Mouse (Mus musculus) brain, adult 2 months (tissue): ENCODE data around the gene Mob4.

Experiments
- DNase-seq: peaks from one replicate; pipeline ENCODE4 v3.0.0; 2011; ENCODE audit warnings: low read depth, low spot score

Gene Mob4

DNA sequence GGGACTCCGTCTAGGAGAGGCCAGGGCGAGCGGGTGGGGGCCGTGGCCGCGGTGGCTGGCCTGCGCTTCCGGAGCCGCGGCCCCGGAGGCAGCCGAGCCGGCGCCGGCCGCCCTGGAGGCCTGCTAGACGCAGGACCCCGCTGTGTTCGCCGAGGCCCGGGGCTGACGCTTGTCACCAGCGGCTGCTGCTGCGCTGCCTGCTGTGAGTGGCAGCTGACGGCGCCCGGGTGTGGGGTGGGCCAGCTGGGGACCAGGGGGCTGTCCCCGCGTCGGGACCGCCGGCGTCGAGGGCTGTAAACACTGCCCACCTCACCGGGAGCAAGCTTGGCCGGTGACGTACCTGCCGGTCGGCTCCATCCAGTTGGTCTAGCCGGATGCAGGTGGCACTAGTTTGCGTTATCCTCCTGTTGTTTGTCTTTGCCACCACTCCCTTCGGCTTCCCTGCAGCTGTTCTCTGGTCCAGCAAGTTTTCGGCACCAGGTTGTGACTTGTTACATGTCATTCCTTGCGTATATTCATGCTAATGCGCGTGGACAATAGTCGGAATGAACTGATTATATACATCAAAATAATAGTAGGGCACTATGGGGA is 488 bp downstream of the Mob4 start:
- peak; percentile 53 for DNase-seq

DNA sequence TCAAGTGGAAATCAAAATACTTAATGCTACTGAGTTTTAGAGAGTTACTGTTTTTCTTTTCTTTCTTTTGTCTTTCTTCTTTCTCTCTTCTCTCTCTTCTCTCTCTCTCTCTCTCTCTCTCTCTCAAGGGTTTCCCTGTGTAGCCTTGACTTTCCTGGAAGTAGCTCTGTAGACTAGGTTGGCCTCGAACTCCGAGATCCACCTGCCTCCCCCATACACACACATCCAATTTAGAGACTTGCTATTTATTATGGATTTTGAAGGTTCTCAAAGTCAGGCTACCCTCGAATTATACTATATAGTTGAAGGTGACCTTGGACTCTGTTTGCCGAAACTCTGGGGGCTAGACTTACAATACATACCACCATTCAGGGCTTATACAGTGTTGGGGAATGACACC is 1.3 kb downstream of the Mob4 start:
- no peak for DNase-seq

DNA sequence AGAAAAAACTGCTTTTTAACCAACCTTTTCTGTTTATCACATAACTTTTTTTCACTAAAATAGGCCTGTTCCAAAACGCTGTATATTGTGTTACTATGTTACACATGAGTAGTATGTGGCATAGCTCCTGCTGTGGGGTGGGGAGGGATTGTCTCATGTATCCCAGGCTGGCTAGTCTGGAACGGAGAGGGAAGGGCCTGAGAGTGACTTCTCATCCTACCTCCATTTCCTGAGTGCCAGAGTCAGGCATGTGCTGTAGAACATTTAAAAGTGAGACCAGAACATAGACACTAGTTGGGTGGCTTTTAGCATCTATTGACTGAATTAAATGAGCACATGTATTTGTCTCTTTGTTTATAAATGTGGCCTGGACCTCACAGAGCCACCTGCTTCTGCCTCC is 2.1 kb downstream of the Mob4 start:
- DNase-seq = no peak

DNA sequence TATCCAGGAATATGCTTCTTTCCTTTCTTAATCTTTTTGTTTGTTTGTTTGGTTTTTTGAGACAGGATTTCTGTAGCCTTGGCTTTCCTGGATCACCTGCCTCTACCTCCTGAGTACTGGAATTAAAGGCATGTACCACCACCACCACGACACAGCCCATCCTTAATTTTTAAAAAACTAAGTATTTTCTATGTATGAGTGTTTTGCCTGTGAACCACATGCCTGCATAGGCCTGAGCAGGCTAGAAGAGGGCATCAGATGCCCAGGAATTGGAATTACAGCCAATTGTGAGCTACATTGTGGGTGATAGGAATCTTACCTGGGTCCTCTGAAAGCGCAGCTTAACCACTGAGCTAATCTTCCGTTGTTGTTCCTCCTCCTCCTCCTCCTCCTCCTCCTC is 3.3 kb downstream of the Mob4 start:
- no peak for DNase-seq

DNA sequence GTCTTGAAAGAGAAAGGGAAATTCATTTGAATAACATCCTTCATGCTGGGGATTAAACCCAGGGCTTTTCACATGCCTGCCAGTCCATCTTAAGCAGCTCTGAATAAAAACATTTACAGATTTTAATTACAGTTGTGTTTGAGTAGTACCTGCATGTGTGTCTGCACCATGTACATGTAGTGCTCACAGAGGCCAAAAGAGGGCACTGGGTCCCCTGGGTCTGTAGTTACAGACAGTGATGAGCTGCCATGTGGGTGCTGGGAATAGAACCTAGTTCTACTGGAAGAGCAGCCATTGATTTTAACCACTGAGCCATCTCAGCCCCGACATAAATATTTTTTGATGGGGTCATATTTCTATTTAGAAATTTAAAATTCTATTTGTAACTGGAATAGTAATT is 4.8 kb downstream of the Mob4 start:
- DNase-seq = no peak

DNA sequence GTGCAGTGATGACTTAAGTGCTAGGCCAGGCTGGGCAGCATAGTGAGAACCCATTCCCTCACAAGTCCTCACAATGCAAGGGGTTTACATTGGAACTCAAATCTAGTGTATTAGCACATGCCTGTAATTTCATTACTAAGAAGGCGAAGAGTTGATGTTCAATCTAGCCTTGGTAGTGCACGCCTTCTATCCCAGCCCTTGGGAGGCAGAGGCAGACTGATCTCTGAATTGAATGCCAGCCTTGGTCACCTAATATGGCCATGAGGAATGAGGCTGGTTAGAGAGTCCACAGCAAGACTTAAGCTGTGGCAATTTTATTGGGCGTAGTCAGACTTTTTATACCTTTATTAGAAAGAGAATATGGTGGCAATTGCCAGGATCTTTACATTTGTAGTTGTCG is 13.3 kb downstream of the Mob4 start:
- no peak for DNase-seq

DNA sequence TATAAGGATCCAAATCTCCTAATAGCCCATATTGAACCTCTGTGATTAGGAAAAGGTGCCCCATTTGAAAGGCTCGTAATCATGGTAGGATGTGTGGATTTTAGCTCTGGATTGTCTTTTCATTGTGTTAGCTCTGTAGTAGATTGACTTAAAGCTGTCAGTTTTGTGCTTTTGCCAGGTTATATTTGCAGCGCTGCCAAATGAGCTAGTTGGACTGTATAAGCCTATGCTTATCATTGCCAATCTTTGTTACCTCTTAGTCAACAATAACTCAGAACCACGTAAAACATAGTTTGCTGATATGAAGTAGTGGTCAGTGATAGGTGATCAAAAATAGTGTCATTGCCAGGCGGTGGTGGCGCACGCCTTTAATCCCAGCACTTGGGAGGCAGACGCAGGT is 14.5 kb downstream of the Mob4 start:
- DNase-seq = peak; percentile 68

DNA sequence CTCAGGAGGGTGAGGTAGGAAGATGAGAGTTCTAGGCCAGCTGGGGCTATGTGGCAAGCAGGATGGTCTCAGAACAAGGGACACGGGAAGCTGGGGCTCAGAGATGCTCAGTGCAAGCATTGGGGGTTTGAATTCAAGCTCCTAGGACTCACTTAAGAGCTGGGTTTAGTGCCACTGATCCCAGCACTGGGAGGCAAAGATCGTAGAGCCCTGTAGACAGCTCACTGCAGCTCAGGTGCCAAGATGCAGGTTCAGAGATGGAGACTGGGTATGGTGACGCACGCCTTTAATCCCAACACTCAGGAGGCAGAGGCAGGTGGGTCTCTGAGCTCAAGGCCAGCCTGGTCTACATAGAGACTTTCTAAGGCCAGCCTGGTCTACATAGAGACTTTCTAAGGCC is 26.3 kb downstream of the Mob4 start:
- no peak for DNase-seq

DNA sequence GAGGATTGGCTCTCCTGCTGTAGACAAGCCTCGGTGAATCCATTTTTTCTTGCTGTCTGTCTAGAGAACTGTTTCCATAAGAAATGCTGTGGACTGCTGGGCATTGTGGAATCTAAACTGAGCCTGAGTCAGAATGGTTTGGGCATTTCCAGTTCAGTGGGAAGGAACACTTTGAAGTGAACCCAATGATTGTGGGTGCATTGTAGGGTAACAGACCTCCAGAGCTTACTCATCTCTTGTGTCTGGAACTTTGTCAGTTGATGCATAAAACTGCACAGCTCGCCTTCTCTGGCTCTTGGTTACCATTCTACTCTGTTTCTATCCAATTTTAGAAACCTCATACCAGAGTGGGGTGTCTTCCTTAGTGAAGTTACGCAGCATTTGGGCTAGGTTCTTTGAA is 27.2 kb downstream of the Mob4 start:
- DNase-seq = peak; percentile 74

DNA sequence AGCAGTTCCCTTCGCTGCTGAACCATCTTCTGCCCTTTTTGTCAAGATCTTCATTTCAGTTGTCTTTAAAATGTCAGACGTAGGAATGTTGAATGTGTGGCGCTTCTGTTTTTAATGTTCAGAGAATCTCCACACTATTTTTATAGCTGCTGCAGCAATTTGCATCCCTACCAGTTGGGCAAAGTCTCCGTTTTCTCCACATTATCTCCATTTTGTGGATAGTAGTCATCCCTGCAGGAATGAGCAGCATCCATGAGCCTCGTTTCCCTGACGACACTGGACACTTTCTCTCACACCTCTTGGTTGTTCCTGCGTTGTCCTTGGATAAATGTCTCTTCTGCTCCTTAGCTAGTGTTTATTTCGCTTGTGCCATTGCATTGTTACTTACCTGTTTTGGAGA is 27.8 kb downstream of the Mob4 start:
- DNase-seq = peak; percentile 53

DNA sequence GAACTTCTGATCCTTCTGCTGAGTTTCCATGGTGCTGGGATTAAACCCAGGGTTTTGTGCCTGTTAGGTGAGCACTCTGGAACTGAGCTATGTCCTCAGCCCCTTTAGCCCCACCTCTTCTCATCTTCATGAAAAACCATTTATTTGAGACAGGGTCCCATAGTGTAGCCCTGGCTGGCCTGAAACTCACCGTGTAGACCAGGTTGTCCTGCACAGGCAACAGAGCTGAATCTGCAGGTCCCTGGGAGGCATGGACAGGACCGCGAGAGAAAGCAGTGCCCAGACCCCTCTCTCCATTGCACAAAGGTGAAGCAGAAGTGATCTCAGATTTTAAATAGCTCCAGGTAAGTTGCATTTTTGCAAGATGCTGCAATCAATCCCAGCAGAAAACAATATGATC is 29.2 kb downstream of the Mob4 start:
- DNase-seq = no peak

DNA sequence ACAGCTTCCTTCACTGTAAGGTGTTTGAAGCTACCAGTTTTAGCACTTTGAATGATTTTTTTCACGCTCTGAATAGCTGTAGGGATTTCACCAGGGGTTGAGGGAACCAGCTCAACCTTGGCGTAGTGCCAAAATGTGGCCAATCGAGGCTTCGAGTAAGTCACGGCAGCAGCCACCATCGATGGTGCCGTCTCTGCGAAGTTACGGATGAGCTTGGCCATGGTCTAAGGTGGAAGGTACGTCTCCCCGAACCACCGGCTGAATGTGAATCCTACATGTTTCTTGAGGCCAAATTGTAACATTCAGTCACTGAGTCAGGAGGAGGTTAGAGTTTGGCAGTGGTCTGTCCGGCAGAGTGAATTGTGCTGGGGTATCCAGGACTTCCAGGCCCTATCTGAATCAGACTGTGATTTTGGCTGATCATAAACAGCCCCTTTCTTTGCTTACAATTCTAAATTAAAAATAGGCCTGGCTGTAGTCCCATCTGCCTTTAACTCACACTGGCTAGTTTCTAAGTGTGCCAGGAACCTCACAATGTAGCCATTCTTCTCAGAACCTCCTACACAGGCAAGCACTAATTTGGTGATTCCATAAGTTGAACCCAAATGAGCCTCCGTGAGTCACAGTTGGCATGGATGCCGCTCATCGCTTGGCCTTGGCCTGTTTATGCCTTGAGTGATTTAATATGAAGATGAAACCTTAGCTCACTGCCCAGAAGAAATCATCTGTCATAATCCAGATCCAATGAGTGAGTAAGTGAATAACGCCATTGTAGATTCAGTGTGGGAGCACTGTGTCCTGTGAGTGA is 30.0 kb downstream of the Mob4 start:
- peak; percentile 92 for DNase-seq

DNA sequence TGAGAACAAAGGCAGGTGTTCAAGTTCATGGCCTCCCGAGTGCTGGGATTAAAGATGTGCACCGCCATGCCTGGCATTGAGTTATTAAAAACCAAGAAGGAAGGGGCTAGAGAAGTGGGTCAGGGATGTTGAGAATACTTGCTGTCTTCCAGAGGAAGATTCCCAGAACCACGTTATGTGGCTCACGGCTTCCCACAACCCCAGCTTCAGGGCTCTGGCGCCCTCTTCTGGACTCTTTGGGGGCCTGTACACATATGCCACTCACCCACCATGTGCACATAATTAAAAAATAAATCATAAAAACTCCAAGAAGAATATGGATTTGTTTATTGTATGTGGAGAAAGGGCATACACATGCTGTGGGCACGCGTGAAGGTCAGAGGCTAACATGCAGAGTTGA is 30.9 kb downstream of the Mob4 start:
- DNase-seq = peak; percentile 47

DNA sequence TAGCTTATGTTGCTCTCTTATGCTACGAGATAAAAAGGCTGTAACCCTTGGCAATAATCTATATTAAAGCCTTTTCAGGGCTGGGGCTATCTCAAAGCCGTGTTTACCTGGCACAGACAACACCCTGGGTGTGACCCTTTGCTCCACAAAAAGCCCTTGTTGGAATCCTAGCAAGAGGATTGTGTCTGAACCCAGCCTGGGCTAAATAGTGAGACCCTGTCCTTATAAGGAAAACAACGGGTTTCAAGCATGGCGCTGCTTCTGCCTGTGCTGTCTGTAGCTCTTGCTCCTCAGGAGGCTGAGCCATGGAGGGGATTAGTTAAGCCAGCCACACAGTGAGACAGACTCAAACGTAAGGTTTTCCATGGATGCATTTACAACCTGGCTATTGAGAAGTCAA is 31.8 kb downstream of the Mob4 start:
- no peak for DNase-seq

DNA sequence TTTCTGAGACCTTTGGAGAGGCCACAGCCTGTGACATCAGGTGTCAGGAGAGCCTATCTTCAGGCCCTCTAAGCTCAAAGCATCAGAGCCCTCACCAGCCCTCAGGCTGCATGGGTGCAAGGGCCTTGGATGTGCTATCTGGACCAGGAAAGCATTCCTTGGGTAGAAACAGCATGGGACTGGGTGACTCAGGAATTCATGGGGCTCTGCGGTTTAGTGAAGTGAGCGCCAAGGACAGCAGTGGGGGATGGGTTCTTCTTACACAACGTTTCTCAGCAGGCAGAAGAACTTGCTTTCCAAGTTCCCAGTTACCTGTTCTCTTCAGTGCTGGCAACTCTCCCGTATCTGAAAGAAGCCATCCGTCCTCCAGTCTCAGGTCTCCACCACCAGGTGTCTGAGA is 33.0 kb downstream of the Mob4 start:
- DNase-seq = peak; percentile 24

DNA sequence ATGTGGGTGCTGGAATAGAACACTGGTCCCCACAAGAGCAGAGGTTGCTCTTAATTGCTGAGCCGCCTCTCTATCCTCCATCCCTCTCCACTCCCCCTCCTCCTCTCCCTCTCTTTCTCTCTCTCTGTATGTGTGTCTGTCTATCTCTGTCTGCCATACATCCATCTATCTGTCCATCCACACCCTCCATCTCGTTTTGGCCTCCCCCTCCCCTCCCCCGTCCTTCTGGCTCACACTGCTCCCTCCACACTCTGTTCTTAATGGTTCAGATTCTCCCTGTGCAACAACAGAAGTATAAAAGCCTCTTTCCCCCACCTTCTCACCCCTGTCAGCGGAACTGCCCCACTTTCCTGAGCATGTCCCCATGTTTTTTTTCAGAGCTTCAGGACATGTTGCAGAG is 36.5 kb downstream of the Mob4 start:
- DNase-seq = no peak

DNA sequence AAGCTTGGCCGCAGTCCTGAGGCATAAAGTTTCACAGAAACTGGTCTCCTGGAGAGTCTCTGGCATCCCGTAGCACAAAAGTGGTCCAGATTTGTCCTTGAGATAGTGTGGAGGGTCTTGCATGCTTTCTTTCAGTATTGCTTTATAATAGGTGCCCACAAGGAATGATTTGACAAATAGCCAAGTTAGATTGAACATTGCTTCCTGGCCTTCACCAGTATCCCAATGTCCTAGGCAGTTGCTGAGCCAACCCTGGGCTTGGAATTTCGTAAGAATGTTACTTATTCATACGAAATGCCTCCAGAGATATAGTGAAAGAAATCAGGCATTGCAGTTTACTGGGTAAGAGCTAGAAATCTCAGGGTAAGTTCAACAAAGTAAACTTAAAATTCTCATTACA is 37.6 kb downstream of the Mob4 start:
- no peak for DNase-seq

DNA sequence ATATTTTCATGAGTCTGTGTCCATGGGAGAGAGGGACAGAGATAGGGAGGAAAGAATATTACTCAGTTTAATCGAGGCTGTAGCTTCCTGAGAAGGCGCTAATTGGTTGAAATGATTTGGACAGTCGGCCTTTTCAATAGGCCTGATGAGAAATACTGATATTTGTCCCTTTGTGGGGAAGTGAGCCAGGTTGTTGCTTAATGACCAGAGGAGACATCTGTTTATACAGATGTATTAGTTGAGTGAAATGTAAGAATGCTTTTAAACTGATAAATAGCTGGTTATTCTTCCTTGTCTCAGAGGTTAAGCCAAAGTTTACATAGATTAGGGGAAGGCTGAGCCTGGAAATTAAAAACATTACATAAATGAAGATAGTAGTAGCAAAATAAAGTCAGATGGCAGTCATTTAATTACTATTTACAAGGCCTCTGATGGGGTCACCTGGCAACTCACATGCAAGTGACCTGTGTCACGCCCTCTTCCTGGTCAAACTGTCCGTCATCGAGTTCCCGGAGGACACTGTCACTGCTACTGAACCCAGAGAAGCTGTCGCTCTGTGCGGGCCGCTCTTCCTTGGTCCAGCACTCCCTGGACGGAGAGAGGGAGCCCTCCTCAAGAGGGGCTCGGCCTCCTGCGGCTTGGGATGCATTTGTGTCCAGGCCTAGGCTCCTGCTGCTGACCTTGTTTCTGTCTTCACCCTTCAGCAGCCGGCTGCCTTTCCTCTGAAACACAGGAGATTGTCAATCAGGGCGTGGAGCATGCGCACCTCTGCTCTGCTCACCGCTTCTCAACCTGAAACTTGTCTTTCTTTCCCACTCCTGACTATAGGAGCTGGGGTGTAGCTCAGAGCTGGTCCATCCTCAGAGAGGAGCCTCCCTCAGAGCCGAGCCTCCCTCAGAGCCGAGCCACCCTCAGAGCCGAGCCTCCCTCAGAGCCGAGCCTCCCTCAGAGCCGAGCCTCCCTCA is 40.6 kb downstream of the Mob4 start:
- peak; percentile 26 for DNase-seq

DNA sequence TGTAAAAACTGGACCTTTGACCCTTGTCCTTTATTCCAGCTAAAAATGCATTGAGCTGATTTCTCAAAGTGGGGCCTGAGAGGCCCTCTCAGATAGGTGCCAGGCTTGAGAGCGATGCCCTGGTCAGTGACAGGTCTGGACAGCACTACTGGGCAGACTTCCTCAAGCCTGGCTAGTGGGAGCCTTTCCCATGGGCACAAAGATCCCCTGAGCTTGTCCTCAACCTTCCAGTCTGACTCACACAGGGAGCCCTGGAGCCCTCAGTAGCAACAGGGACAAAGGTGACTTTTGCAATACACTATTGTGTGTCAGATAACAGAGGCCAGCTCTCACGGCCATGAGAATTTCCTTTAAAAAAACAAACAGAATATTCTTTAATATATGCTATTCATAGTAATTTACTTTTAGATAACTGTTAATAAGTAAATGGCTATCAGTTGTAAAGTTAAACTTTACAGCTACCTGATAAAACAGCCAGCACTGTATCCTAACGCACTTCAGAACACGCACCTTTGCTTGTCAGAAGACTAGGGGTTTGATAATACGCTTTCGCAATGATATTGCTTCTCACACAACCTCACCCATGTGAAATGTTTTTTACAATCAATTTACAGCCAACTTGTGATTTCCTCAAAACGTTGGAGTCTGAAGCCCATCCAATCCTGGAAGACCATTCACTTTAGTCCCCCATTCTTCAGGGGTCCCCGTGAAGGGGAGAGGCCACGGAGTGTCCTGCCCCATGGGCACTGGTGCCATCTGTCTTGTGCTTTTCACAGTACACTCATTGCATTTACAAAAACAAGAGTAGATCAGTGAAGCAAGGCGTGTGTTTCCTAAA is 42.9 kb downstream of the Mob4 start:
- no peak for DNase-seq

DNA sequence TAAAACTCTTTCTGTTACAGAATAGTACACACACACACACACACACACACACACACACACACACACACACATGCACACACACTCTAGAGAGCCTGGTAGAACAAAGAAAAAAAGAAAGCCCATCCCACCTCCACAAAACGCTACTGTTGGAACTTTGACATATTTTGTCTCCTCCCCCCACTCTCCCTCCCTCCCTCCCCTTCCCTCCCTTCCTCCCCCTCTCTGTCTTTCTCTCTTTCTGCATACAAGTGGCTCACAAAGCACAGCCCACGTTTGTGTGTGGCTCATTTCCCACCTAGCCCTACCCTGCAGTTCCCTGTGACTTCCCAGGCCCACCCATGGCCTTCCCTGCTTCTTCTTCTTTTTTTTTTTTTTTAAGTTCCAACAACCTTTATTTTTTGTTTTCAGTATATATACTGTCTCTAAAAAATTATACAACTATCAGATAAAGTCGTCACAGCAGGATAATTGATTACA is 43.6 kb downstream of the Mob4 start:
- DNase-seq = peak; percentile 38

DNA sequence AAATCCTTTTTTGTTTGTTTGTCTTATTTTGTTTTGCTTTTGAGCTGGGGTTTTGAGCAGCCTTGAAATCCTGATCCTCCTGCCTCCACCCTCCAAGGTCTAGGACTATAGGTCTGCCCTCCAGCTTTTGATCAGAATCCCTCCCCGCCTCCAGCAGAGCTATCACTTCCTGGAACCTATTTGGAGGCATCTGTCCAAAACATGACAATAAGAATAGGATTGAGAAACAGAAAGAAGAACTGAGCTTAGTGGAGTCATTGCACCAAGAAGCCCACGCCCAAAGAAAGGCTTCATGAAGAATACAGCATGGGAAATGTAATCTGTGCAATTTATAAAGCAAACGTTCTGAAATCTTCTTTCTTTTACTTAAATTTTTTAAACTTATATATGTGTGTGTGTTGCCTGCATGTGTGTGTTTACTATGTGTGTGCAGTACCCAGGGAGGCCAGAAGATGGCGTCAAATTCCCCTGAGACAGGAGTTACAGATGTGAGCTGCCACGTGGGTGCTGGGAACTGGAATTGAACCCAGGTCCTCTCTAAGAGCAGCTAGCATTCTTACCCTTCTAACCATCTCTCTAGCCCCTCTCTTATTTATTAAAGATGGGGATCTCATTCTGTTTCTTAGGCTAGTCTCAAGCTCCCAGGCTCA is 49.0 kb downstream of the Mob4 start:
- DNase-seq = no peak
